Mouse (Mus musculus) G1E-ER4 (cell line): Measurements from ENCODE around the gene Trim56. TPM values are rescaled to one million over a fixed set of nuclear protein-coding genes. Genes with fewer than 3 reads are reported as not detected.
"Not testable (repeated sequence)": the region's sequence is repeated elsewhere in the genome, so short reads cannot be mapped to it uniquely, and the experiment has no call there.

Source experiments
- GATA1 ChIP-seq: IDR thresholded peaks from one replicate; pipeline ENCODE4 v1.8.0; 2012; ENCODE audit warnings: low read length, inconsistent platforms
- polyA plus RNA-seq: library from polyadenylated mRNA; stranded (reverse); fragments of >175 nt; gene quantifications from 2 replicates; pipeline ENCODE4 v1.2.3, GENCODE M21; 2012

Trim56 gene
- 23.7 and 28.2 TPM in 2 replicates for polyA plus RNA-seq

DNA sequence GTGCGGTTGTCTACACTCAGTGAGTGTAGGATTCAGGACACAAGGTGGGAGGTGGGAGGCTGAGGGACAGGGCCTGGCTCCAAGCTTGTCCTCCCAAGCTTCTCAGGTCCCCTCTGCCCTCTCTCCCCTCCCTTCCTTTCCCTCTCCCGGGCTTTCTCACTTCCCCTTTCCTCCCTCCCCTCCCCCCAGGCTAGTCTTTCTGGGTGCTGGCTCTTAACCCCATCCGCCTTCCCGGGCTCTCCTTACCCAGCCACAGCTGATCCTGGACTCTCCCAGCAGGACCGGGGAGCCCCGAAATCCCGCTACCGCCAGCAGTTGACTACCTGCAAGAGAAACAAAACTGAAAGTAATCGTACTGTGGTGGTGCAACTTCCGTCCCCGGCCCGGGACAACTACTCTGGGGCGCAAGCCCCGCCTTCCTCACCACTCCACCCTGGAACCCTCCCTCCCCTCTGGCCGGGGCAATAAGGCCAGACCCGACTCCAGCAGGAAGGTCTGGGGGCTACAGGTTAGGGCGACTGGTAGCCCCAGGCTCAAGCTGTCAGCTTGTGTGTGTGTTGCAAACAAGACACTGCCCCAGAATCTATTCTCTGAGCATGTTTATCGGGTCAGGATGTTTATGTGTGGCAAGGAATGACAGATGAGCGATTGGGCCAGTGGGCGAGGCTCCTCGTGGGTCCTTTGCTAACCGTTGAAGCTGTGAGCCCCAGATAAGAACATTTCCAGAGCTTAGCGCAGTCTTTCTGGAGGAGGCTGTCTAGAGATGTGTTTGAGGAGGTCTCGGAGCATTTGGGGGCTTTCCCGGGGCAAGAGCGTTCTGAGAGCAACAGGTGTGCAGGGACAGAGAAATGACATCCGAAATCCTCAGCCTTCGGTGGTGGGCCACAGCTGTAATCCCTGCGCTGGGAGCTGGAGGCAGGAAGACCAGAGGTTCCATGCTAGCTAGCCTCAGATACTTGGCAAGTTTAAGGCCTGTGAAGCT, at the start of gene Trim56:
TSS of gene Trim56 (minus strand) at position 344 of the 982 bp plus-strand sequence.
- TF ChIP-seq GATA1 = peak; percentile 73

DNA sequence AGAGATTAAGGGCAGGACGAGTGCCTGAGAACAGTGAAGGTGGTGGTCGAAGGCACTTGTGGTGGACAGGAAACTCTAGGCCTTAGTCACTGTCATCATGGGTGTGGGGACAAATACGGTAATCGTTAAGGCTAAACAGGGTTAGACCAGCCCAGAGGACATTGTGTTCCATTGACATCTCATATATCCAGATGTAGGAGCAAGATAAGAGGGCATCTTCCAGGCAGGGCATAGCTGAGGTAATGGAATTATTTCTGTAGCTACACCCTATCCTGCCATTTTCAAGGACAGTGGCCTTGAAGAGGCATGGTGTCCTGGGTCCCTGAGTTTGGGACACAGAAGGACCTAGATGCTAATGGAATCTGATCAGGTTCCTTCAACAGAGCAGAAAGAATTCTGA, 45.8 kb upstream of the Trim56 start:
- TF ChIP-seq GATA1 = no peak

DNA sequence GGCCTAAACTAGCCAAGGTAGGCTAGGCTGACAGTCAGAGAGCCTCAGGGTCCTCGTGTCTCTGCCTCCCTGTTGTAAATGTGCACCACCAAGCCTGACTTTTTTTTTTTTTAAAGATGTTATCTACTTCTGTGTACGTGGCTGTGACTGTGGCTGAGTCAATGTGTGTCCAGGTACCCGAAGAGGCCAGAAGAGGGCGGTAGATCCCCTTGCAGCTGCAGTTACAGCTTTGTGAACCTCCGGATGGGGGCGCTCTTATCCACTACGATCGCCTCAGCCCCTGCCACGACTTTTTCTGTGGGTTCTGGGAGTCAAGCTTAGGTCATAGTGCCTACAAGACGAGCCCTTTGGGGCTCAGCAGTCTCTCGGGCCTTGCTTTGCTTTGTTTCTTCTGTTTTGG, 43.5 kb upstream of the Trim56 start:
- TF ChIP-seq GATA1 = no peak

DNA sequence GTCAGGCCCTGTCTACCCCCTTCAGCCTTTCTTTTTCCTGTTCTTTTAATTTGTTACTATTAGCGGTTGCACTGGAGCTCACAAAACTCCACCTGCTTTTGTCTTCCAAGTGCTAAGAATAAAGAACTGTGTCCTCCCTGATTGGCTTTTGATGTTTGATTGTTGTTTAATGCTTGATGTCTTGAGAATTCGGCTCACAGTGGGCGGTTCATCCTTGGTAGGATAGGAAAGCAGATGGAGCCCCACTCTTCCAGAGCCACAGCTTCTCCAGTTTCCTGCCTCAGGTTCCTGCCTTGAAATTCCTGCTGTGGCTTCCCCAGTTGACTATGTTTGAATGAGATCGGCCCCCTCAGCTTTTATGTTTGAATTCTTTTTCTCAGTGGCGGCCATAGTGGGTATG, 37.3 kb upstream of the Trim56 start:
- TF ChIP-seq GATA1 = no peak

DNA sequence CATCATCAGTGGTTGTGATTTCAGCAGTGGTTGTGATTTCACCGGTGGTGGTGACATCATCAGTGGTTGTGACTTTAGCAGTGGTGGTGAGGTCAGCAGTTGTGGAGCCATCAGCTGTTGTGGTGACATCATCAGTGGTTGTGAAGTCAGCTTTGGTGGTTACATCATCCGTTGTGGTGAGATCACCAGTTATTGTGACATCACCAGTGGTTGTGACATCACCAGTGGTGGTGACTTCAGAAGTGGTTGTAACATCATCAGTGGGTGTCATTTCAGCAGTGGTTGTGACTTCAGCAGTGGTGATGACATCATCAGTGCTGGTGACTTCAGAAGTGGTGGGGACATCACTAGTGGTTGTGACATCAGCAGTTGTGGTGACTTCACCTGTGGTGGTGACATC, 36.6 kb upstream of the Trim56 start:
- no peak for TF ChIP-seq GATA1

DNA sequence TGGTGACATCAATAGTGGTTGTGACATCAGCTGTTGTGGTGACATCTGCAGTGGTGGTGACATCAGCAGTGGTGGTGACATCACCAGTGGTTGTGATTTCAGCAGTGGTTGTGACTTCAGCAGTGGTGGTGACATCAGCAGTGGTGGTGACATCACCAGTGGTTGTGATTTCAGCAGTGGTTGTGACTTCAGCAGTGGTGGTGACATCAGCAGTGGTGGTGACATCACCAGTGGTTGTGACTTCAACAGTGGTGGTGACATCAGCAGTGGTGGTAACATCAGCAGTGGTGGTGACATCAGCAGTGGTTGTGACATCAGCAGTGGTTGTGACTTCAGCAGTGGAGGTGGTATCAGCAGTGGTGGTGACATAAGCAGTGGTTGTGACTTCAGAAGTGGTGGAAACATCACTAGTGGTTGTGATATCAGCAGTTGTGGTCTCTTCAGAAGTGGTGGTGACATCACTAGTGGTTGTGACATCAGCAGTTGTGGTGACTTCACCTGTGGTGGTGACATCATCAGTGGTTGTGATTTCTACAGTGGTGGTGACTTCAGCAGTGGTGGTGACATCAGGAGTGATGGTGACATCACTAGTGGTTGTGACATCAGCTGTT, 33.4 kb upstream of the Trim56 start, which contains the start of gene Muc3:
TSS of gene Muc3 (minus strand) at position 51 of the 611 bp plus-strand sequence.
- TF ChIP-seq GATA1 = not testable (repeated sequence)

DNA sequence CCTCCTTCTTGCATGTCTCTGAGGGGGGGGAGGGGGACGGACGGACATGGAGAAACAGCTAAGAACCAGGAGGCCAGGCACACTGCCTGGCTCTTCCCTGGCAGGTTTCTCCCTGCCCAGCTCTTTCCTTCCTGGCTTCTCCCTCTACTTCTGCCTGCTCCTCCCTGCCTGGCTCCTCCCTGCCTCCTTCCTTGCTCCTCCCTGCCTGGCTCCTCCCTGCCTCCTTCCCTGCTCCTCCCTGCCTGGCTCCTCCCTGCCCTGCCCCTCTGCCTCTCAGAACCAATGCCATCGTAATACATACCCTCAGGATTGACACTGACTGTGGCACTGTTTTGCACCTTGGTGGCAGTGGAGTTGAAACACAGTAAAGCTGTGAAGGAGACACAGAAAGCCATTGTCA, 24.8 kb upstream of the Trim56 start:
- TF ChIP-seq GATA1 = no peak

DNA sequence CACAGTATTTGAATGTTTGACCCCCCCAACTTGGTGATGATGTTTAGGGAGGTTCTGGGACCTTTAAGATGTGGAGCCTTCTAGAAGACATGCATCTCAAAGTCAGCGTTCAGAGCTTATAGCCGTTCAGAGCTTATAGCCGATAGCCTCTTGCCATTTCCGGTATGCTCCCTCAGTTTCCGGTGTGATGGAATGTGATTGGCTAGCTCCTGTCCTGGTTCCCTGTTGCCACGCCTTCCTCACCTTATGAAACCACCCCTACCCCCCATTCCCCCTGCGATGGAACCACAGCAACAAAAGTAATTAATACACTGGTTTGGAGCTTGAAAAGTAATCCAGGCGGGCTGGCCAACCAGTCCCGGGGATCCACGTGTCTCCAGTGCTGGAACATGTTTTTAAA, 23.0 kb upstream of the Trim56 start:
- TF ChIP-seq GATA1 = no peak

DNA sequence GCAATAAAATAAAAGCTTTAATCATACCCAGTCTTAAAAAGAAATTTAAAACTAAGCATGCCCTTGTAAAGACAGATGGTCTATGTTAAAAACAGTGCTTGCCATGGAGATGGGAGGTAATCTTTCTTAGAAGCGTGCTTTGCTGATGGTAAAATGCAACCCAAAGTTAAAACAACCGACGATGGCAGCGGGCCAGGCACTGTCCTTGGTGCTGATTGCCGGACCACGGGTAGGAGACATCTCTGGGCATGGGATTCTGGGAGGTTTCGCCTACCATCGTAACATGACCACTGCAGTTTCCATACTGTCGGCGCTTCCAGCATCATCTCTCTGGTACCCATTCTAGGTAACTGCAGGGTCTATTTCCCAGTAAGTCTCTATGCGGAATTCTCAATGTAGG, 18.9 kb upstream of the Trim56 start:
- no peak for TF ChIP-seq GATA1

DNA sequence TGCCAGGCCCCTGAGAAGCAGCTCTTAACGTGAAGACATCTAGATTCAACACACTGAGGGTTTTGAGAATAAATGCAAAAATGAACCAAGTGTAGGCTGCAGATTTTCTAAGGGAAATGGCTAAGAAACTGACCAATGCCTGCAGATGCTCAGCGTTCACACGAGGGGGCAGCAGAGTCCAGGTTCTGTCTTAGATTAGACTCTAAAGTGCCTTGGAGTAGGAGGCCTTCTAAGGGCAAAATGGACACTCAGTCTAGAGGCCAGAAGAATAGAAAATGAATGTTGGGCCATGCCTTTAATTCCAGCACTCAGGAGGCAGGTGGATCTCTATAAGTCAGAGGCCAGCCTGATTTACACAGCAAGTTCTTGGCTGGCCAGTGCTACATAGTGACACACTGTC, 15.5 kb upstream of the Trim56 start:
- TF ChIP-seq GATA1 = no peak

DNA sequence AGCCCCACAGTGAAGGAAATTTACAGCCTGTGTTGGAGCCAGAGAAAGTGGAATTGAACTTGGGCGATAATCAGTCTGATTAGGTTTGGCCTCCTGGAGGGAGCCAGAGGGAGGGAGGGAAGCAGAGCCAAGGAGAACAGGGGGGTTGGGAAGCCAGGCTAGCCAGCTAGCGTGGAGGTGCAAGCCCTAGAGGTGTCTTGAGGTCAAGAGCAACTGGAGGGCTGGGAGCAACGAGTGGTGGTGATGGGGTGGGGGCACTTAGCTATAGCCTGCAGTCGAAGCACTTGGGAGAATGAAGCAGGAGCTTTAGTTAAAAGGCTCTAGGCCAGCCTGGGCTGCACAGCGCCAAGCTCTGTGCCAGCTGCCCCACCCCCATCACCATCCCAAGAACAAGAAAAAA, 13.3 kb upstream of the Trim56 start:
- no peak for TF ChIP-seq GATA1

DNA sequence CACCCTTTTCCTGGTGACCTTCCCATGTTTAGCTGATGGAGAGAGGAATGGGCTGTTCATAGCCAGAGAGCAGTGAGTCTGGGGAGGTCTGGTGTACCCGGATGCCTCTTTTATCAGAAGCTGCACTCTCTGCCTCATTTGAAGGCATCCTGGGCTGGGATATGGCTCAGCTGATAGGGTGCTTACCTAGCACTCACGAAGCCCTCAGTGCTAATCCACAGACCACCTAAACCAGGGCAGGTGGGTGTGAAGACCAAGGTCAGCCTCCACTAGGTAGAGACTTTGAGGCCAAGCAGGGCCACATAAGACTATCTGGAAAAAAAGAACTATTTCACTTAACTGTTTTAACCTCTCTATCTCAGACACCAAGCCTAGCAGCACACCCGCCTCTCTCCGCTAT, 7.5 kb upstream of the Trim56 start:
- TF ChIP-seq GATA1 = no peak

DNA sequence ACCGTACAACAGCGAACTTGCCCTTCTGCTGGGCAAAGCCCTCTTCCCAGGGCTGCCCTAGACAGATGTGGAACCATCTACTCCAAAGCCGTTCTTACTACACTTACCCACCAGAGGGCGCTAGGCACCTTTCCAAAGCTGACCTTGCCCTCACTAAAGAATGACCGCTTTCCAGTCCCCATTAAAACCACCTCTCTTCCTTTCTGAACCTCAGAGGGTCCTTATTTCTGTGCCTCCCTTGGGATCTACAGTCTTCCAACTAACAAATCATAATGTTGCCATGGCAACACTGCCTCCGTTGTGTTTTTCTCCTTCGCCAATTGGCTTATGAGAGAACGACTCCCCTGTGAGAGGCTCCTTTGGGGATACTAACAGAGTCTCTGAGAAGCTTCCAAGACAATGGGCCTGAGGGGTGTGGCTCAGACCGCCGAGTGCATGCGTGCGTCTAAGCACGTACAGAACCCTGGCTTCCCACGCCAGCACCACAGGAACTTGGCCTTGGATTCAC, 6.7 kb upstream of the Trim56 start:
- TF ChIP-seq GATA1 = no peak

DNA sequence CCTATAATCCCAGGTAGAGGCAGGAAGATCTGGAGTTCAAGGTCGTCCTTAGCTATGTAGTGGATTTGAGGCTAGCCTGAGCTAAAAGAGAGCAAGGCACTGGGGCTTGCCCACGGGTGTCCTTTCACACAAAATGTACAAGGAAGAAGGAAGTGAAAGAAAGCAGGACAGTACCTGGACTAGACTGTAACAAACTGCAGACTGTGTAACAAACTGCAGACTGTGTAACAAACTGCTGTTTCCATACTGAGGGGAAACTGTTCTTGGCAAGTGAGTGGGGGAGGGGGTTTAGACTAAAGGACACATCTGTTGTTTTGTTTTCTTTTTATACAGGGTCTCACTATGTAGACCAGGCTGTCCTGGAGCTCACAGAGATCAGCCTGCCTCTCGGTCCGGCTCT, 5.3 kb upstream of the Trim56 start:
- no peak for TF ChIP-seq GATA1

DNA sequence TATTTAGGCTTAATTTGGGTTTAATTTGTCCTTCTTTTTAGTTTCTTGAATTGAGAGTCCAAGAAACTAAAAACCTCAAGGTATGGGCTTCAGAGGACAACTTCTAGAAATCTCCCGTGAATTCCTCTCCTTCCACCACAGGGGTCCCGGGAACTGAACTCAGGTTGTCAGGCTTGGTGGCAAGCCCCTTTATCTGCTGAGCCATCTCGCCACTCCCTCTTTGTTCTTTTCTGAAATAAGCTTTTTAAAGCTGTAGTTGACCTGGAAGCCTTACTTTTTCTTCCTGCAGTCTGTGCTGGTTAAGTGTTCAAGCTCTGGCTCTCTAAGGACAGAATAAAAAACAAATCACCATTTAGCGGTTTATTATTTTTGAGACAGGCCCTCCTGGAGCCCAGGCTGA, 2.9 kb upstream of the Trim56 start:
- TF ChIP-seq GATA1 = no peak

DNA sequence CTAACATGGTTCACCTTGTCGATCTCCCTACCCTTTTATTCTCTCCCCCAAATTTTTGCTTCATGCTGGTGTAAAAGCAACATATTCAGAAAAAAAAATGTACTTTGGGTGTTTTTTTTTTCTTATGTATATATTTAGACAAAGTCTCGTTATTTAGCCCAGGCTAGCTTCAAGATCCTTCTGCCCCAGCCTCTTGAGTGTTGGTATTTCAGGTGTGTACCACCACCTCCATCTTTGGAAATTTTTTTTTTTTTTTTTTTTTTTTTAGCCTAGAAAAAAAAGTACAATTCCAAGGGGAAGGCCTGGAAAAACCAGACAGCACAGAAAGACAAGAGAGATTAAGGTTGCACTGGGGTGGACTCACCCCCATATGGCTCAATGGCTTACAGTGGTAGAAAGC, 978 bp upstream of the Trim56 start:
- no peak for TF ChIP-seq GATA1

DNA sequence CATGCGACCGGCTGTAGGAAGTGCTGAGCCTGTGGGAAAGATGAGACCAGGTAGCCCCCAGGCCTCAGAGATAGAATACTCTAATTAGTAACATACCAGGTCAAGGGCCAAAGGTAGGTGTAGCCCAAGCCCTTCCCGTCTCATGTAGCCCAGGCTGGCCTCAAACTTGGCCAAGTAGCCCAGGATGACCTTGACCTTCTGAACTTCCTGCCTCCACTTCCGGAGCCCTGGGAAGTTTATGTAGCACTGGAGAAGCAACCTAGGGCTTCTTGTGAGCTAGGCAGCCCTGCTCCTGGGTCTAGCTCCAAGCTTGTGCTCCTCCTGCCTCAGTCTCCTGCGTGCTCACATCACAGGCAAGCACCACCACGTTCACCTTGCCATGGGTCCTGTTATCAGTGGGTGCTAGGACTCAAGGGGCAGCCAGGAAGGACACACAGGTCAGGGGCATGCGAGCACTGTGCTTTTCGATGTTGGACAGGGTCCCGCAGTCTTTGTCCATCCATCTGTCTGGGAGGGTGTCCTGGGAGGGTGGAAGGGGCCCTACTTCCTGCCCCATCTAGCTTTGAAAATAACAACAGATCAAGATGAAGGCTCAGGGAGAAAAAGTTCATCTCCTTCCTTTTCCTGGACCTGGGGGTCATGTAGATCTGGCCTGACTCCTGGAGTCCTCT, 983 bp downstream of the Trim56 start:
- TF ChIP-seq GATA1 = no peak
